Mouse (Mus musculus): ENCODE data around the gene Slc24a2. TPM values are rescaled to one million over a fixed set of nuclear protein-coding genes. Genes with fewer than 3 reads are reported as not detected.

Gene Slc24a2
- polyA plus RNA-seq (2012; rRNA removed), result 0.62 and 0.72 TPM in 2 replicates
- 1.3 and 1.6 TPM in 2 replicates for polyA plus RNA-seq (2014; fragmentation: Nextera tagmentation; extraction: Ambion mirVana)

DNA sequence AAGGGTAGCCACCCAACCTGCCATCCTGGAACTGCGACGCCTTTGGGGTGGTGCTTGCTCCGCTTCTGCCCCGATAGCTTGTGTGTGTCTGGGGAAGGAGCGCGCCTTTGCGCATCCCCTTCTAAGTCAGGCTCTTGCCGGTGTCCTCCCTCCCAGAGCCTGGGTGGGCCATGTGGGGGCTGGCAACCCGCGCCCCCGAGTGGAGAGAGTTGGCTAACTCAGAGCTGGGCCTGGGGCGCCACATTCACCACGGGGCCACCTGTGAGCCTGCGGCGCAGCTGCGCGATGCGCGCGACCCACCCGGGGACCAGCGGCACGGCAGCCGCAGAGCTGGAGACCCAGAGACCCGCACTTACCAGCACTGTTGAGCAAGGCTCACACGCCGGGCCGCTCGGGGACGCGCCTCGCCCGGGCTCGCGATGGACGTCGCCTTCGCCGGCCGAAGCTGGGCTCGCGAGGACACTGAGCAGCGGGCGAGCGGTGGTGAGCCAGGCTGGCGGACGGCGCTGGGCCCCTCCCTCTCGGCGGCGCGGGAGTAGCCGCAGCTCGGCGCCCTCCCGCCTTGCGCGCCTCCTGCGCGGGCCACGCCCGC lies at the start of gene Slc24a2:
Slc24a2 (minus strand) TSS at position 518 of the 592 bp plus-strand sequence.
- peak within 1 kb of the TSS; percentile 54 for H3K4me3 ChIP-seq (replicated peaks; ENCODE audit: low read length)
- H3K27ac ChIP-seq (replicated peaks; ENCODE audit: low read depth, low read length), result no peak within 1 kb of the TSS
- DNase-seq (ENCODE audit: low spot score) (peak; percentile 47), ATAC-seq (ENCODE audit: low FRiP score, low read depth) (peak; percentile 86)
- peak within 1 kb of the TSS; percentile 45 for H3K9ac ChIP-seq (ENCODE audit: low read depth, low read length, severe bottlenecking)
- H3K36me3 ChIP-seq (ENCODE audit: control insufficient read depth, insufficient read depth, low read length), result no peaks in the 10 kb centered on the region
- no peak for TF ChIP-seq POLR2A (IDR thresholded peaks at IDR 0.05; ENCODE audit: borderline replicate concordance, extremely low read depth, insufficient read depth, insufficient read length)
- H3K9me3 ChIP-seq (ENCODE audit: control insufficient read depth, low read length), result no peaks in the 10 kb centered on the region
- peaks cover 18% of the 10 kb centered on the region for H3K27me3 ChIP-seq (ENCODE audit: control insufficient read depth, insufficient read depth, low read length)
- H3K4me2 ChIP-seq (replicated peaks; ENCODE audit: low read depth, low read length, severe bottlenecking), result peak within 1 kb of the TSS; percentile 93
- WGBS, result under 1% methylated on average over 34 of the region's 62 CpGs
- 0 out of 2 replicates have a peak, but pooled peaks cover 3% of the 10 kb centered on the region for H3K4me1 ChIP-seq (ENCODE audit: control insufficient read depth, insufficient read depth, low read length)

DNA sequence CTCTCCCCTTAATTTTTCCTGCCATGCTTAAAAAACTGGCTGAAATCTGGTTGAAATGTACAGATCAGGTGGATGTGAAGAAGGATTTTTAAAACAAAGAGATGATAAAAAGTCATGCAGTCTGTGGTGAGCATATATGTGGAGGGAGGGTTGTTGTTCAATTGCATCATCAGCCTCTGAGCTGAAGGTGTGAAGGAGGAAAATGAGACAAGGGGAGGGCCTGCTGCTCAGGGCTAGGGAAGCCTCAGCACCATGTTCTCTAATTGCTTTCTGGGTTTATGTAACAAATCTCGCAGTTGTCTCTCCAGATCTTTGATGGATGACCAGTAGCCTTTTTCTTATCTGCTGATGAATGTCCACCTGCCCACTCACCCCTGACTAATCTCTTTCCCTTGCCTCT lies 44.5 kb upstream of the Slc24a2 start:
- H3K36me3 ChIP-seq (ENCODE audit: control insufficient read depth, insufficient read depth, low read length), result no peaks in the 10 kb centered on the region
- H3K27ac ChIP-seq (replicated peaks; ENCODE audit: low read depth, low read length), result no peak overlapping the region
- ATAC-seq (ENCODE audit: low FRiP score, low read depth) (no peak), DNase-seq (ENCODE audit: low spot score) (no peak)
- H3K27me3 ChIP-seq (ENCODE audit: control insufficient read depth, insufficient read depth, low read length), result no peaks in the 10 kb centered on the region
- no peak for TF ChIP-seq POLR2A (IDR thresholded peaks at IDR 0.05; ENCODE audit: borderline replicate concordance, extremely low read depth, insufficient read depth, insufficient read length)
- no peak overlapping the region for H3K9ac ChIP-seq (ENCODE audit: low read depth, low read length, severe bottlenecking)
- H3K9me3 ChIP-seq (ENCODE audit: control insufficient read depth, low read length), result no peaks in the 10 kb centered on the region
- WGBS, result 35% methylated on average over 1 of the region's 1 CpGs
- no peak overlapping the region for H3K4me3 ChIP-seq (replicated peaks; ENCODE audit: low read length)
- H3K4me2 ChIP-seq (replicated peaks; ENCODE audit: low read depth, low read length, severe bottlenecking), result no peak overlapping the region
- H3K4me1 ChIP-seq (ENCODE audit: control insufficient read depth, insufficient read depth, low read length), result no peaks in the 10 kb centered on the region

DNA sequence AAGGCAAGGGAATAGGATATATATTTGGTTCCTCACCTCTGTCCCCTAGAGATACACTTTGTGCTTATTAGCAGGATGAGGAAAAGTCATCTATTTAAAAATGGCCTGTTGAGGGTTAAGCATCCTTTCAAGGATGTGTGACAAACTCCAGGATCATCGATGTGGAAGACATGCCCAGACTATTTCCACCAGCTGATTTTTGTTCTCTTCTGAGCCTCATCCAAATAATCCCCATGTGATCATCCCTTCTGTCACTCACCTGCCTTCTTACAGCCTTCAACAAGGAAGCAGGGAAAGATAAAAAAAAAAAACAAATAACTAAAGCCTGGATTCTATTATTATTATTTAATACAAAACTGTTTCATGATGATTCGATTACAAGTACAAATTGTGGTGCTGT lies 44.0 kb upstream of the Slc24a2 start:
- ATAC-seq (ENCODE audit: low FRiP score, low read depth), result no peak

DNA sequence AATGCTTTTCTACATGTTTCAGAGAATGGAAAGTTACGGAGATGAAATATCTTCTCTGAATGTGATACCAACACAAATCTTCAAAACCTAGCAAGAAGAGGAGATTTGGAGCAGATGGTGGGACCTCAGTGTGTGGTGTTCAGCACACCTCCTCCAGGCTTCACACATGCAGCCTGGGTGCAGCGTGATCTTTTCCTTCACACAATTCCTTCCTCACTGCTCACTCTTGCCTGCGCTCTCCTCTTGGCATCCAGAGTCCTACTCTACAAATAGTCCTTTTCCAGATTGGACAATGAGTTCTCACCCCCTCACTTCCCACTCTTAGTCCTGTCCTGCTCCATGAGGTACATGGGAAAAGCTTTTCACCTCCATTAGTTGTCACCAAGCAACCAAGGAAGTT lies 43.2 kb upstream of the Slc24a2 start:
- Histone ChIP-seq H3K9me3 (ENCODE audit: control insufficient read depth, low read length) (no peaks in the 10 kb centered on the region), H3K4me1 (ENCODE audit: control insufficient read depth, insufficient read depth, low read length) (no peaks in the 10 kb centered on the region), H3K27ac (replicated peaks; ENCODE audit: low read depth, low read length) (no peak overlapping the region), H3K36me3 (ENCODE audit: control insufficient read depth, insufficient read depth, low read length) (no peaks in the 10 kb centered on the region), H3K4me3 (replicated peaks; ENCODE audit: low read length) (no peak overlapping the region), H3K9ac (ENCODE audit: low read depth, low read length, severe bottlenecking) (no peak overlapping the region), H3K27me3 (ENCODE audit: control insufficient read depth, insufficient read depth, low read length) (no peaks in the 10 kb centered on the region), H3K4me2 (replicated peaks; ENCODE audit: low read depth, low read length, severe bottlenecking) (no peak overlapping the region)
- DNase-seq (ENCODE audit: low spot score) (no peak), ATAC-seq (ENCODE audit: low FRiP score, low read depth) (no peak)
- TF ChIP-seq POLR2A (IDR thresholded peaks at IDR 0.05; ENCODE audit: borderline replicate concordance, extremely low read depth, insufficient read depth, insufficient read length), result no peak
- WGBS, result 94% methylated on average over 3 of the region's 3 CpGs

More for the DNA sequence above, 44.0 kb upstream of the Slc24a2 start:
- 78% methylated on average over 2 of the region's 2 CpGs for WGBS
- Histone ChIP-seq H3K9me3 (ENCODE audit: control insufficient read depth, low read length) (no peaks in the 10 kb centered on the region), H3K4me2 (replicated peaks; ENCODE audit: low read depth, low read length, severe bottlenecking) (no peak overlapping the region), H3K9ac (ENCODE audit: low read depth, low read length, severe bottlenecking) (no peak overlapping the region), H3K27me3 (ENCODE audit: control insufficient read depth, insufficient read depth, low read length) (no peaks in the 10 kb centered on the region), H3K27ac (replicated peaks; ENCODE audit: low read depth, low read length) (no peak overlapping the region), H3K36me3 (ENCODE audit: control insufficient read depth, insufficient read depth, low read length) (no peaks in the 10 kb centered on the region), H3K4me3 (replicated peaks; ENCODE audit: low read length) (no peak overlapping the region), H3K4me1 (ENCODE audit: control insufficient read depth, insufficient read depth, low read length) (no peaks in the 10 kb centered on the region)
- no peak for DNase-seq (ENCODE audit: low spot score)
- TF ChIP-seq POLR2A (IDR thresholded peaks at IDR 0.05; ENCODE audit: borderline replicate concordance, extremely low read depth, insufficient read depth, insufficient read length), result no peak

DNA sequence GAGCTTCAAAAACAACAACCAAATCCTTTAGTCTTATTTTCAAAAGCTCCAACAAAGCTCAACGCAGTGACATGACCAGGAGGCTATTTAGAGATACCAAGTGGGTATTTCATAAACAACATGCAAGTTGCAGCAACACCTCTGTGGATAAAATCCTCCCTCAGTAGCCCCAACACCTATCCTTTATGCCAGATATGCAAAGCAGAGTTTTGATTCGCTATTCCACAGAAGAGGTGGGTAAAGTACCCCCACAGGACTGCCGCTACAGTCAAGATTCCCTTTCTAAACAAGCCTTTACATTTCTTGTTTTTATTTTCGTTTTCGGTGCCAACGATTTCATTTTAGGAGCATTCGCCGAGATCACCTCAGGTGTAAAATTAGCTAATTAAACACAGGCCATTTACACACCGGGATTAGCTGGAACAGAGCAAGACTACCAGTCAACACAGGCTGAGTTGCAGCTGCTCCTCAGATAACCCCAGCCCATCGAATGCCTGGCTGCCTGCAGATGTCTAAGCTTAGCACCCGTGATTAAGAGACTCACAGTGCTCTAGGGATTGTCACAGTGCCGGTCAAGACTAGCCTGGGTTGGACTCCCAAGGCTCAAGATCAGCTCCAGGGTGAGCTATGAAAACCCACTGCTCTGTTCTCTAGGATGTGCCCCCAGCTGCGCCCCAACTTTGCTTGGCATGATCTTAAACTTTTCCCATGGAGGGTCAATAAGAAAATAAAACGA lies 885 bp downstream of the Slc24a2 start:
- no peak; the same call in 1 of the 2 replicates for ATAC-seq (ENCODE audit: low FRiP score, low read depth)

More for the DNA sequence above, 885 bp downstream of the Slc24a2 start:
- Histone ChIP-seq H3K27ac (replicated peaks; ENCODE audit: low read depth, low read length) (no peak overlapping the region), H3K9ac (ENCODE audit: low read depth, low read length, severe bottlenecking) (no peak overlapping the region), H3K4me1 (ENCODE audit: control insufficient read depth, insufficient read depth, low read length) (0 out of 2 replicates have a peak, but pooled peaks cover 3% of the 10 kb centered on the region), H3K4me2 (replicated peaks; ENCODE audit: low read depth, low read length, severe bottlenecking) (peak overlapping the region; percentile 93), H3K9me3 (ENCODE audit: control insufficient read depth, low read length) (no peaks in the 10 kb centered on the region), H3K27me3 (ENCODE audit: control insufficient read depth, insufficient read depth, low read length) (peaks cover 18% of the 10 kb centered on the region), H3K36me3 (ENCODE audit: control insufficient read depth, insufficient read depth, low read length) (no peaks in the 10 kb centered on the region), H3K4me3 (replicated peaks; ENCODE audit: low read length) (peak overlapping the region; percentile 54)
- WGBS, result 9% methylated on average over 14 of the region's 14 CpGs
- no peak for DNase-seq (ENCODE audit: low spot score)
- no peak for TF ChIP-seq POLR2A (IDR thresholded peaks at IDR 0.05; ENCODE audit: borderline replicate concordance, extremely low read depth, insufficient read depth, insufficient read length)

Data from limb, embryonic 14.5 days (tissue).